Mouse (Mus musculus): ENCODE measurements around the gene Gp9. TPM values are rescaled to one million over a fixed set of nuclear protein-coding genes. Genes with fewer than 3 reads are reported as not detected.

The Gp9 gene
- polyA plus RNA-seq, 1 experiment from 2014 or later: 3.3 TPM

DNA sequence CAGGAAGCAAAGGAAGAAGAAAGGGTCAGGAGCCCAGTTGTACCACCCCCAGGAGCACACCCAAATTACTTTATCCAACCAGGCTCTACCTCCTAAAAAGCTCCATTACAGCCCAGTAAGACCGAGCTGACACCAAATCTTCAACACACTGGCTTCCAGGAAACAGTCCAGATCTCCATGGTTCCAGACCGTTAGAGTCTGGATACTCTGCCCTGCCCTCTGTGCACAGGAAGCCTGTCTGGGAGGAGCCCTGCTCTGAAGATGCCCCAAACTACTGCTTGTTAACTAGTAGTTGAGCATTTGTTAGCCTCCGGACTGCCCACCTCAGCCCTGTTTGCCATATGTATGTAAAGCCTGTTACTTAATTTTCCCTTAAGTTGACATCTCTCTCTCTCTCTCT is 31.8 kb upstream of the Gp9 start:
- Histone ChIP-seq H3K27me3 (ENCODE audit: control insufficient read depth, insufficient read depth, low read length) (no peaks in the 10 kb centered on the region), H3K4me3 (ENCODE audit: low read length) (no peak overlapping the region), H3K9me3 (replicated peaks; ENCODE audit: control insufficient read depth, low read length) (no peaks in the 10 kb centered on the region), H3K4me1 (ENCODE audit: control insufficient read depth, insufficient read depth, low read length) (no peaks in the 10 kb centered on the region), H3K36me3 (ENCODE audit: control insufficient read depth, insufficient read depth) (no peaks in the 10 kb centered on the region), H3K9ac (ENCODE audit: low read length) (no peak overlapping the region), H3K4me2 (ENCODE audit: low read depth, low read length) (no peak overlapping the region), H3K27ac (ENCODE audit: low read length) (no peak overlapping the region)
- 47% methylated on average over 3 of the region's 3 CpGs for WGBS
- ATAC-seq (replicated peaks; ENCODE audit: extremely low read depth, insufficient read depth, low FRiP score): no peak

DNA sequence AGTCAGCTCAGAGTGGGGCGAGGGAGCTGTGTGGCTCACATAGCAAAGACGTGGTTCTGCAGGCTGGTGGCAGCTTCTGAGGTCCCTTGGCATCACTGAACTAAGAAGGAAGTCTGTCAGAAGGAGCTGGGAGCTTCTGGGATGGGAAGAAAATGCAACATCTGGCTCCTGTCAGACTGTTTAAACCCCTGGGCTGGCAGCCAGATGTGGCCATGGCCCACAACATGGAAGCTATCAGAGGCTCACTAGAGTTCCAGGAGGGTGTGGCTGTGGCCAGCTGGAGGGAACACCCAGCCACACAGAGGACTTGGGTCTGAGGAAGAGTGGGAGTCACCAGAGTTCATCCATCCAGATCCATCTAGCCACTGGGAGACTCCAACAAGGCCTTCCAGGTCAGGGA is 31.0 kb upstream of the Gp9 start:
- Histone ChIP-seq H3K36me3 (ENCODE audit: control insufficient read depth, insufficient read depth) (no peaks in the 10 kb centered on the region), H3K4me2 (ENCODE audit: low read depth, low read length) (no peak overlapping the region), H3K4me3 (ENCODE audit: low read length) (no peak overlapping the region), H3K27me3 (ENCODE audit: control insufficient read depth, insufficient read depth, low read length) (no peaks in the 10 kb centered on the region), H3K4me1 (ENCODE audit: control insufficient read depth, insufficient read depth, low read length) (no peaks in the 10 kb centered on the region), H3K9ac (ENCODE audit: low read length) (no peak overlapping the region), H3K27ac (ENCODE audit: low read length) (no peak overlapping the region), H3K9me3 (replicated peaks; ENCODE audit: control insufficient read depth, low read length) (no peaks in the 10 kb centered on the region)
- no peak for ATAC-seq (replicated peaks; ENCODE audit: extremely low read depth, insufficient read depth, low FRiP score)
- WGBS: 62% methylated on average over 2 of the region's 2 CpGs

DNA sequence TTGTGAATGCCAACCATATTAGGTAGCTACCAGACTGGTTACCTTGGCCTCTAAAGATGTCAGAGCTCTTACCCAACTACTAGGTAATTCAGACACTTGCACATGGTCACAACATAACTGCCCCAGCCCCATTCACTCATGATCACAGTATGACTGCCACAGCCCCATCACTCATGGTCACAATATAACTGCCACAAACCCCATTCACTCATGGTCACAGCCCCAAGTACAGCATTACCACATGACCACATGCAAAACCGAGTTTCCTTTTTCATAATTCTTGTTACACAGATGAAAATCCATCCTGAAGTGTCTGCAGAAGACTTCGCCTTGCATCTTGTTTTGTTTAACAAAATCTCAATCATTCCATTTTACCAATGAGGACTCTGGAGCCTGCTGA is 29.8 kb upstream of the Gp9 start:
- Histone ChIP-seq H3K9ac (ENCODE audit: low read length) (no peak overlapping the region), H3K27me3 (ENCODE audit: control insufficient read depth, insufficient read depth, low read length) (no peaks in the 10 kb centered on the region), H3K4me3 (ENCODE audit: low read length) (no peak overlapping the region), H3K9me3 (replicated peaks; ENCODE audit: control insufficient read depth, low read length) (no peaks in the 10 kb centered on the region), H3K27ac (ENCODE audit: low read length) (no peak overlapping the region), H3K4me1 (ENCODE audit: control insufficient read depth, insufficient read depth, low read length) (no peaks in the 10 kb centered on the region), H3K36me3 (ENCODE audit: control insufficient read depth, insufficient read depth) (no peaks in the 10 kb centered on the region), H3K4me2 (ENCODE audit: low read depth, low read length) (no peak overlapping the region)
- 78% methylated on average over 2 of the region's 2 CpGs for WGBS
- ATAC-seq (replicated peaks; ENCODE audit: extremely low read depth, insufficient read depth, low FRiP score): no peak

DNA sequence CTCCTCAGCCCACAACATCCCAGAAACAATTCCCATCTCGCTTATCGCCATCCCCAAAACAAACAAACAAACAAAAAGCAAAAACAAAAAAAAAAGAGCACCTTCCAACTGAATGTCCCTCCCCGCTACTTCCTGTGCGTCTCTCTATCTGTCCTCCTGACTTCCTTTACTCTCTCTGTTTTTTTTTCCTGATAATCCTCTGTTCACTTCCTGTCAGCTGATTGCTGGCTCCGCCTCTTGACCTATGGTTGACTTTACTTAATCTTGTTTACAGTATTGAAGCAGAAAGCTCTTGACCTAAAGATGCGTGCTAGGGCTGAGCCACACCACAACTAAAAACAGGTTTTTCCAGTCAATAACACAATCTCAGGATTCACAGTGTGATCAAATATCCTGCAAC is 29.3 kb upstream of the Gp9 start:
- no peaks in the 10 kb centered on the region for H3K4me1 ChIP-seq (ENCODE audit: control insufficient read depth, insufficient read depth, low read length)
- ATAC-seq (replicated peaks; ENCODE audit: extremely low read depth, insufficient read depth, low FRiP score): no peak
- no peak overlapping the region for H3K9ac ChIP-seq (ENCODE audit: low read length)
- no peak overlapping the region for H3K27ac ChIP-seq (ENCODE audit: low read length)
- H3K4me2 ChIP-seq (ENCODE audit: low read depth, low read length): no peak overlapping the region
- WGBS: 70% methylated on average over 6 of the region's 6 CpGs
- no peaks in the 10 kb centered on the region for H3K36me3 ChIP-seq (ENCODE audit: control insufficient read depth, insufficient read depth)
- no peaks in the 10 kb centered on the region for H3K9me3 ChIP-seq (replicated peaks; ENCODE audit: control insufficient read depth, low read length)
- no peaks in the 10 kb centered on the region for H3K27me3 ChIP-seq (ENCODE audit: control insufficient read depth, insufficient read depth, low read length)
- H3K4me3 ChIP-seq (ENCODE audit: low read length): no peak overlapping the region

DNA sequence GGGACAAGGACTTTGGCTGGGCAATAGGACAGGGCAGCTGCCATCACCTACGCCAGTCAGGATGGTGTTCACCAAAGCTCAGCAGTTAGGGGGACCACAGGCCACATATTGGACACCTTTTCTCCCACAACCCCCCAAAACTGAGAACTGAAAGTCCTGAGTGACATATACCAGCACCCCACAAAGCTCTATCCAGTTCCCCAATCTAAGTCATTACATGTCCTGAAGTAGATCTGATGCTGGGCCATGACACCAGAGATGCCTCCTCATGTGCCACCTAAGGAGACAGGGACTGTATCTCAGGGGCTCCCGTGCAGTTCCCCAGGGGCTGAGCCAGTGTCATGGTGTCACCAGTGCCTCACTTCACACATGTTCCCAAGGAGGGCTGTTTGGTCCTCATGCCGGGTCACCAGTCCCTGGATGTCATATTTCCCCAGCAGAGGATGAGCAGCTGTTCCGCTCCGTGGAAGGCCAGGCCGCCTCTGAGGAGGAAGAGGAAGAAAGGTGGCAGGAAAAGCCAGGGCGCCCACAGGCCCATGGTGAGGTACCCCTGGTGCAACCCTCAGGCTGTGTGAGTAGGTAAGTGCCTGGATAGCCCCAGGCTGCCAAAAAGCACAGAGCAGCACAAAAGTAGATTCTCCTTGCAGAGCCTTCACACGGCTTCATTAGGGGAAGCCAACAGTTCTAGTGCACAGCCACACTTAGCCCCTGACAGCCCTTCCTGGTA is 27.5 kb upstream of the Gp9 start:
- 73% methylated on average over 8 of the region's 8 CpGs for WGBS
- H3K4me1 ChIP-seq (ENCODE audit: control insufficient read depth, insufficient read depth, low read length): no peaks in the 10 kb centered on the region
- no peak overlapping the region for H3K27ac ChIP-seq (ENCODE audit: low read length)
- no peaks in the 10 kb centered on the region for H3K36me3 ChIP-seq (ENCODE audit: control insufficient read depth, insufficient read depth)
- H3K9ac ChIP-seq (ENCODE audit: low read length): no peak overlapping the region
- no peak overlapping the region for H3K4me3 ChIP-seq (ENCODE audit: low read length)
- ATAC-seq (replicated peaks; ENCODE audit: extremely low read depth, insufficient read depth, low FRiP score): no peak
- no peak overlapping the region for H3K4me2 ChIP-seq (ENCODE audit: low read depth, low read length)
- H3K27me3 ChIP-seq (ENCODE audit: control insufficient read depth, insufficient read depth, low read length): no peaks in the 10 kb centered on the region
- no peaks in the 10 kb centered on the region for H3K9me3 ChIP-seq (replicated peaks; ENCODE audit: control insufficient read depth, low read length)

DNA sequence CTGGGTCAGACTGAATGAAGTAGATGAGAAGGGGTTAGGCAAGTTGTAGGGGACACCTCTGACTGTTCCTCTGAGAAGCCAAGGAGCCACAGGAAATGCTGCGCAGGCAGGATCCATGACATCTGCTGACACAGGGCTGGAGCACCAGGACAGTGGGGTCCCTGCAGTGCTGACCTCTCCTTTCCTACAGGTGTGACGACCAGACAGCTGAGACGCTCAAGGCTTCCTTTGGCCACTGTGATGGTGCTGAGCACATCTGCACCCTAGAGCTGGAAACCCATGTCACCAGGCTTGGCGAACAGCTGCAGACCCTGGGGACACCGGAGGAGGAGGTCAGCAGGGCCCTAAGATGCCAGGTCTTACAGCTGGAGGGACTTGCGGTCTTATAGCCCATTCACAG is 26.3 kb upstream of the Gp9 start:
- no peaks in the 10 kb centered on the region for H3K27me3 ChIP-seq (ENCODE audit: control insufficient read depth, insufficient read depth, low read length)
- no peaks in the 10 kb centered on the region for H3K9me3 ChIP-seq (replicated peaks; ENCODE audit: control insufficient read depth, low read length)
- no peak overlapping the region for H3K9ac ChIP-seq (ENCODE audit: low read length)
- H3K27ac ChIP-seq (ENCODE audit: low read length): no peak overlapping the region
- no peak overlapping the region for H3K4me2 ChIP-seq (ENCODE audit: low read depth, low read length)
- ATAC-seq (replicated peaks; ENCODE audit: extremely low read depth, insufficient read depth, low FRiP score): no peak
- H3K36me3 ChIP-seq (ENCODE audit: control insufficient read depth, insufficient read depth): no peaks in the 10 kb centered on the region
- 79% methylated on average over 6 of the region's 6 CpGs for WGBS
- no peaks in the 10 kb centered on the region for H3K4me1 ChIP-seq (ENCODE audit: control insufficient read depth, insufficient read depth, low read length)
- H3K4me3 ChIP-seq (ENCODE audit: low read length): no peak overlapping the region

DNA sequence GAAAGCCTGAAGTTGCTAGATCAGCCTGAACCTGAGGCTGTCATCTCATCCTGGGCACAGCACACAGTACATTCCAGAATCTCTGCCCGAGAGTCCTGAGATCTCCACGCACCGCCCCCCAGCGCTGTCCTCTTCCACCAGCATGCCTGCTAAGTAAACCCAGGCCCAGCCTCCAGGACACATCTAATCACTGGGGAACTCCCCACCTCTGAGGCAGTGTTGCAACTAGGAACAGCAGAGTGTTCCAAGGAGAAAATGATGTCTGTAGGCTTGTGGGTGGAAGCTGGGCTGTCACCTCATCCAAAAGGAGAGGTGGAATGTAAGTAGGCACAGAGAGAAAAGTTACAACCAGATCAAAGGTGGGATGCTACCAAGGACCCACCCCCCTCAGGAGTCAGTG is 22.7 kb upstream of the Gp9 start:
- Histone ChIP-seq H3K4me3 (ENCODE audit: low read length) (no peak overlapping the region), H3K27me3 (ENCODE audit: control insufficient read depth, insufficient read depth, low read length) (no peaks in the 10 kb centered on the region), H3K9ac (ENCODE audit: low read length) (no peak overlapping the region), H3K36me3 (ENCODE audit: control insufficient read depth, insufficient read depth) (no peaks in the 10 kb centered on the region), H3K27ac (ENCODE audit: low read length) (no peak overlapping the region), H3K4me2 (ENCODE audit: low read depth, low read length) (no peak overlapping the region), H3K4me1 (ENCODE audit: control insufficient read depth, insufficient read depth, low read length) (no peaks in the 10 kb centered on the region), H3K9me3 (replicated peaks; ENCODE audit: control insufficient read depth, low read length) (no peaks in the 10 kb centered on the region)
- WGBS: 78% methylated on average over 4 of the region's 4 CpGs
- no peak for ATAC-seq (replicated peaks; ENCODE audit: extremely low read depth, insufficient read depth, low FRiP score)

DNA sequence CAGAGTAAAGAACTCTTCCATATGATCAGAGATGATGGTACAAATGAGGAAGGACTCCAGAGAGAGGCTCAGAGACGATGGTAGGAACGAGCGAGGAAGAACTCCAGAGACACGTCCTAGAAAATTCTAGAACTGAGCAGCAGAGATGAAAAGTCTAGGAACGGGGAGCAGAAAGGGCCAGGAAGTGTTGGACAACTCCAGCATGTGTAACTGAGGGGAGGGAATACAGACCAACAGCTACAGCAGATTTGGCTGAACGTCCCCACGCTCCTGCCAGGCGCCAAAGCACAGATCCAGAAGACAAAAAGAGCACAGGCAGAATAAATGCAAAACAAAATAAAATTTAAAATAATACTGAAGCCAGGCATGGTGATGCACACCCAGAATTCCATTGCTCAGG is 21.0 kb upstream of the Gp9 start:
- H3K4me3 ChIP-seq (ENCODE audit: low read length): no peak overlapping the region
- no peaks in the 10 kb centered on the region for H3K27me3 ChIP-seq (ENCODE audit: control insufficient read depth, insufficient read depth, low read length)
- H3K27ac ChIP-seq (ENCODE audit: low read length): no peak overlapping the region
- WGBS: 82% methylated on average over 8 of the region's 8 CpGs
- no peak overlapping the region for H3K9ac ChIP-seq (ENCODE audit: low read length)
- H3K4me1 ChIP-seq (ENCODE audit: control insufficient read depth, insufficient read depth, low read length): no peaks in the 10 kb centered on the region
- no peaks in the 10 kb centered on the region for H3K9me3 ChIP-seq (replicated peaks; ENCODE audit: control insufficient read depth, low read length)
- ATAC-seq (replicated peaks; ENCODE audit: extremely low read depth, insufficient read depth, low FRiP score): no peak
- no peaks in the 10 kb centered on the region for H3K36me3 ChIP-seq (ENCODE audit: control insufficient read depth, insufficient read depth)
- no peak overlapping the region for H3K4me2 ChIP-seq (ENCODE audit: low read depth, low read length)

DNA sequence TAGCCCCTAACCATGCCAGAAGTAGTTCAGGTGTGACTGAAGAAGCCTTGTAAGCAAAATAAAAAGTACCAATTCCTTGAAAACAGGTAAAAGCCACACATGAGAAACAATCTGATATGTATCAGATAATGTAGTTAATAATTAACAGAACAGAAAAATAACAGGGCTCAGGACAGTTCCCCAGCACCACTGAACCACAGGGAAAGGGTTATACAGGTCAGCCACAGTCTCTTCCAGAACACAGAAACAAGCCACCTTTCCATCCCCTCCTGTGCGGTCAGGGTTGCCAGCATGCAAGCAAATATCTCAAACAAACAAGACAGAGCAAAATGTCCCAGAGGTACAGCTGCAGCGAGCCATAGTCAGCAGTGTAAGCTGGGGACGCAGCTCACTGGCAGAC is 18.5 kb upstream of the Gp9 start:
- H3K27me3 ChIP-seq (ENCODE audit: control insufficient read depth, insufficient read depth, low read length): no peaks in the 10 kb centered on the region
- no peak overlapping the region for H3K27ac ChIP-seq (ENCODE audit: low read length)
- H3K4me2 ChIP-seq (ENCODE audit: low read depth, low read length): no peak overlapping the region
- H3K9me3 ChIP-seq (replicated peaks; ENCODE audit: control insufficient read depth, low read length): no peaks in the 10 kb centered on the region
- H3K4me3 ChIP-seq (ENCODE audit: low read length): no peak overlapping the region
- no peaks in the 10 kb centered on the region for H3K4me1 ChIP-seq (ENCODE audit: control insufficient read depth, insufficient read depth, low read length)
- H3K36me3 ChIP-seq (ENCODE audit: control insufficient read depth, insufficient read depth): no peaks in the 10 kb centered on the region
- 58% methylated on average over 3 of the region's 3 CpGs for WGBS
- no peak overlapping the region for H3K9ac ChIP-seq (ENCODE audit: low read length)
- ATAC-seq (replicated peaks; ENCODE audit: extremely low read depth, insufficient read depth, low FRiP score): no peak

Data from heart, embryonic 16.5 days (tissue).